Mouse (Mus musculus) liver, embryonic 14.5 days (tissue): ENCODE data around the gene Atcay. TPM values are rescaled to one million over a fixed set of nuclear protein-coding genes. Genes with fewer than 3 reads are reported as not detected.
A peak's percentile ranks its signal among the peaks of the same experiment; 100 is the strongest.

Experiments
- ATAC-seq: fragments of 200-750 bp; cut with Nextera tagmentation; 2 replicates; pipeline ENCODE4 v1.8.0; 2017; ENCODE audit warnings: moderate number of reproducible peaks, mild to moderate bottlenecking, moderate library complexity; ENCODE audit not compliant: insufficient read depth
- DNase-seq, 3 experiments: peaks; one replicate each; pipeline ENCODE4 v3.0.0-alpha.2; 2012 to 2013; ENCODE audit warnings: low read depth in 3 of 3, low spot score in 3 of 3
- H3K27ac ChIP-seq: fragments of 300-500 bp; sonication (generic); 2 replicates; pipeline ENCODE4 v1.5.1; 2014; ENCODE audit warnings: moderate library complexity, mild to moderate bottlenecking, control low read depth, inconsistent platforms
- H3K27me3 ChIP-seq: fragments of 300-500 bp; sonication (generic); 2 replicates; pipeline ENCODE4 v1.6.1; 2014; ENCODE audit warnings: mild to moderate bottlenecking, low read length, moderate library complexity; ENCODE audit not compliant: control insufficient read depth, insufficient read depth
- H3K36me3 ChIP-seq: fragments of 300-500 bp; sonication (generic); replicated peaks from 2 replicates; pipeline ENCODE4 v1.6.1; 2014; ENCODE audit warnings: low read depth; ENCODE audit not compliant: control insufficient read depth, insufficient read depth
- H3K4me1 ChIP-seq, 2 experiments: fragments of 200-500 bp in 1 of 2; fragments of 300-500 bp in 1 of 2; sonication (generic) in 1 of 2; replicated peaks; 2 replicates each; pipeline ENCODE4 v1.6.1; 2012 to 2014; ENCODE audit warnings: antibody characterized with exemption in 1 of 2, inconsistent platforms in 1 of 2, low read length in 1 of 2; ENCODE audit not compliant: control insufficient read depth in 2 of 2, insufficient read depth in 2 of 2
- H3K4me2 ChIP-seq: fragments of 300-500 bp; sonication (generic); 2 replicates; pipeline ENCODE4 v1.6.1; 2014; ENCODE audit warnings: low read depth, mild to moderate bottlenecking, control low read depth, moderate library complexity
- H3K4me3 ChIP-seq, 2 experiments: fragments of 200-500 bp in 1 of 2; fragments of 300-500 bp in 1 of 2; sonication (generic) in 1 of 2; 2 replicates each; pipeline ENCODE4 v1.5.1; 2012 to 2014; ENCODE audit warnings: low read depth in 2 of 2, low read length in 2 of 2, mild to moderate bottlenecking in 2 of 2, control low read depth in 1 of 2, inconsistent platforms in 1 of 2, moderate library complexity in 1 of 2; ENCODE audit not compliant: insufficient read depth in 1 of 2
- H3K9ac ChIP-seq: fragments of 300-500 bp; sonication (generic); replicated peaks from 2 replicates; pipeline ENCODE4 v1.6.1; 2014; ENCODE audit warnings: mild to moderate bottlenecking, control low read depth, moderate library complexity
- H3K9me3 ChIP-seq: fragments of 300-500 bp; sonication (generic); 2 replicates; pipeline ENCODE4 v1.6.1; 2016; ENCODE audit warnings: low read length, mixed read lengths; ENCODE audit not compliant: control insufficient read depth
- CTCF ChIP-seq: IDR thresholded peaks from 2 replicates; pipeline ENCODE4 v1.5.1; 2016; ENCODE audit warnings: antibody characterized with exemption, low read depth, control low read depth
- EP300 ChIP-seq: IDR thresholded peaks from 2 replicates; pipeline ENCODE4 v1.6.1; 2016; ENCODE audit warnings: antibody characterized with exemption, low read depth
- WGBS: fragments of 180-500 bp; shearing (Covaris S2); extraction: QIAGEN DNeasy Blood & Tissue Kit; methylation state at CpG from one replicate; pipeline ENCODE4 v1.1.7; 2014; ENCODE audit not compliant: insufficient replicate concordance; 5-methylcytosine and 5-hydroxymethylcytosine counted together
- polyA plus RNA-seq, 2 experiments: library from polyadenylated mRNA; depleted of rRNA in 1 of 2; stranded (reverse) in 1 of 2; unstranded in 1 of 2; fragments of >200 nt; fragmentation: Nextera tagmentation in 1 of 2; extraction: Ambion mirVana in 1 of 2; gene quantifications; 2 replicates each; pipeline versions ENCODE4 v1.2.1 to v1.2.3; 2012 to 2014

Atcay gene
- polyA plus RNA-seq, 2 experiments = 0.01 TPM; not detected in 1

GRCm38 (mm10) chr10:81200605-81201287 lies 29.9 kb downstream of the Atcay start:
- TF ChIP-seq CTCF (no peak), EP300 (no peak)
- H3K27me3 ChIP-seq = peaks cover 10% of the 10 kb centered on the region
- H3K4me1 ChIP-seq = peaks cover 2 to 11% of the 10 kb centered on the region in 2 experiments
- DNase-seq = no peak
- H3K4me3 ChIP-seq = no peak overlapping the region
- no peaks in the 10 kb centered on the region for H3K36me3 ChIP-seq
- 61% methylated on average over 20 of the region's 20 CpGs for WGBS
- no peak overlapping the region for H3K4me2 ChIP-seq
- no peak overlapping the region for H3K27ac ChIP-seq
- no peaks in the 10 kb centered on the region for H3K9me3 ChIP-seq
- no peak overlapping the region for H3K9ac ChIP-seq
- ATAC-seq = no peak

GRCm38 (mm10) chr10:81200141-81200540 lies 30.5 kb downstream of the Atcay start:
- no peak overlapping the region for H3K4me3 ChIP-seq
- H3K4me1 ChIP-seq = peaks cover 2 to 11% of the 10 kb centered on the region in 2 experiments
- no peaks in the 10 kb centered on the region for H3K9me3 ChIP-seq
- no peak overlapping the region for H3K27ac ChIP-seq
- H3K4me2 ChIP-seq = no peak overlapping the region
- DNase-seq (no peak), ATAC-seq (no peak)
- H3K9ac ChIP-seq = no peak overlapping the region
- peaks cover 15% of the 10 kb centered on the region for H3K27me3 ChIP-seq
- TF ChIP-seq EP300 = no peak
- TF ChIP-seq CTCF = no peak
- H3K36me3 ChIP-seq = no peaks in the 10 kb centered on the region
- WGBS = 78% methylated on average over 13 of the region's 13 CpGs

- Histone ChIP-seq H3K4me1 (peaks cover 2 to 11% of the 10 kb centered on the region in 2 experiments), H3K27ac (no peak overlapping the region), H3K4me2 (no peak overlapping the region), H3K27me3 (peaks cover 26% of the 10 kb centered on the region), H3K9ac (no peak overlapping the region), H3K4me3 (no peak overlapping the region), H3K36me3 (no peaks in the 10 kb centered on the region), H3K9me3 (no peaks in the 10 kb centered on the region)
- TF ChIP-seq CTCF (no peak), EP300 (no peak)
- DNase-seq (no peak), ATAC-seq (no peak)
- 73% methylated on average over 6 of the region's 6 CpGs for WGBS
These were observed 31.6 kb downstream of the Atcay start for GRCm38 (mm10) chr10:81198990-81199389.

GRCm38 (mm10) chr10:81198230-81198629 lies 32.4 kb downstream of the Atcay start:
- ATAC-seq (no peak), DNase-seq (no peak)
- WGBS = 0% methylated on average over 9 of the region's 9 CpGs
- Histone ChIP-seq H3K9ac (no peak overlapping the region), H3K4me3 (no peak overlapping the region), H3K4me2 (no peak overlapping the region), H3K4me1 (peaks cover 0 to 7% of the 10 kb centered on the region in 2 experiments; a peak in 3 of 4 replicates), H3K27ac (no peak overlapping the region), H3K36me3 (no peaks in the 10 kb centered on the region), H3K27me3 (peaks cover 32% of the 10 kb centered on the region), H3K9me3 (no peaks in the 10 kb centered on the region)
- TF ChIP-seq CTCF (peak; percentile 79), EP300 (no peak)

GRCm38 (mm10) chr10:81197305-81197704 lies 33.3 kb downstream of the Atcay start:
- Histone ChIP-seq H3K4me2 (no peak overlapping the region), H3K27ac (no peak overlapping the region), H3K27me3 (peaks cover 35% of the 10 kb centered on the region), H3K9me3 (no peaks in the 10 kb centered on the region), H3K4me1 (peaks cover 0 to 8% of the 10 kb centered on the region in 2 experiments; a peak in 2 of 4 replicates), H3K9ac (no peak overlapping the region), H3K36me3 (no peaks in the 10 kb centered on the region), H3K4me3 (no peak overlapping the region)
- DNase-seq = no peak
- no peak for TF ChIP-seq CTCF
- 36% methylated on average over 6 of the region's 6 CpGs for WGBS
- no peak for ATAC-seq
